Mouse (Mus musculus) monocyte, adult 5-6 weeks (primary cell): ENCODE measurements around the gene Gzmm. TPM values are rescaled to one million over a fixed set of nuclear protein-coding genes. Genes with fewer than 3 reads are reported as not detected.

ENCODE experiments used
- ATAC-seq: fragments of 153-309, 156-312 bp; replicated peaks from 2 replicates; pipeline ENCODE4 v1.8.0; 2017; ENCODE audit warnings: mild to moderate bottlenecking; ENCODE audit not compliant: low TSS enrichment, insufficient number of reproducible peaks, severe bottlenecking, poor library complexity, low FRiP score
- total RNA-seq: library from RNA; stranded (forward); fragments of 200-1000, 200-491, 200-594 nt; gene quantifications from 3 replicates; pipeline ENCODE4 v1.2.3, GENCODE M21; 2017

Gzmm gene
- total RNA-seq, 1 experiment from 2014 or later = 0.29 TPM

- no peak for ATAC-seq
Measured at GRCm38 (mm10) chr10:79716254-79716987, 27.6 kb downstream of the Gzmm start, which contains the start of gene Hcn2. Hcn2 (plus strand) TSS chr10:79716634.

- ATAC-seq = no peak
Measured at GRCm38 (mm10) chr10:79716988-79717355, 28.2 kb downstream of the Gzmm start.

DNA sequence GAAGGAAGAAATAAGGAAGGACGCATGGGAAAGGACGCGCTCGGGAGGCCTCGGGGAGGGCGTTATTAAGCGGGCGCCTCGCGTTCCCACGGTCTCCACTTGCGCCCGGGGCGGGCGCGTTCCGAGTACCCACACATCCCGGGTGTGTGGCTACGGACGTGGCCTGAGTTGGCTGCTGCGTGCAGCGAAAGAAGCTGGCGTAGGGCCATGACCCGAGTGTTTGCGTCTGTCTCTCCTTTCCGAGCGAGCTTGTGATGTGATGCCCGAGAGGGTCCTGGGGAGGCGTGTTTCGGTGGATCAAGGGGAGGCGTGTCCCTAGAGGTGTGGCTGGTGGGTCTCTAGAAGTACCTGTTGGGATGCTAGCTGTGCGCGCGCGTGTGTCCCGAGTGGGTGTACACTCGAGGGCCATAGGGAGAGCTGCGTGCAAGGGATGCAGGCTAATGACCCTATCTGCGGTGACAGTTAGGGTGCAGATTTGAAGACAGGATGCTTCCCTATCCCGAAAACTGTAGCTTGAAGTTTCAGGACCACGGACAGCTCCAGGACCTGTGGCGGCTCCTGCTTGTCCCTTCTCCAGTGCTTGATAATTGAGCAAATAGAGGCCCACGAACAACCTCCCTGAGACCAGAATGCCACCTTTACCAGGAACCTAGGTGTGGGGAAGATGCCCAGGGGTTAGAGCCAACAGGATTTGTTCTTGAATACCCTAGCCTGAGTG, 29.0 kb downstream of the Gzmm start:
- no peak for ATAC-seq

DNA sequence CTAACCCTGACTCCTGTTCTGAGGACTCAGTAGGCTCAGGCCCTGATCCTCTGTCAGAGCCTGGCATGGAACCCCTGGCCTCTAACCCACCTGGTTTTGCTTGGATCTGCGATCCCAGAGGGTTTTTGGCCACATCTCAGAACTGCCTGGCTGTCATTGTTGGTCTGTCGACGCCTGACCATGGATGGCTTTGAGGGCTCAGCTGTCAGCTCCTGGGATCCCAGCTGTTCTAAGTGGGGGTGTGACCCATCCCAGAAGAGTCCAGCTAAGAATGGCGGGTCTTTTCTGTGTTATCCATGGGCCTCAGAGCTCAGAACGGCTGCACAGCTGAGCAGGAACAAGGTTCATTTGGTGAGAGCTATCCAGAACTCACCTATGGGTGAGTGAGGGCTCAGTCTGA, 32.3 kb downstream of the Gzmm start:
- ATAC-seq = no peak

DNA sequence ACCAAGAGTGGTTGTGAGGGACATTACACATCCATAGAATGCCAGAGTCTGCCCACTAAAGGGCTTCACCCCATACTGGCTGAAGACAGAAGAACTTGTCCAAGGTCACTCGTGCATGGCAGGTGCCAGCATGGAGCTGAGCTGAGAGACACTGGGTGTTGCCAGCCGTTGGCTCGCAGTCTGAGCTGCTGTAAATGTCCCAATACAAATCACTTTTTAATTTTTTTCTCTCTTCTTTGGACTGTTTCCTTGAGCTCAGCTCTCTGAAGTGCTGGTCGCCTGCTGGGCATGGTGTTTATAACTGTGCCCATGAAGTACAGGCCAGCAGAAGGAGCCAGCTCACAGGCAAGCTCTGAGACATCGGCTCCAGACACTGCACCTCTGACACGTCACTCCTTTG, 34.2 kb downstream of the Gzmm start:
- no peak for ATAC-seq

DNA sequence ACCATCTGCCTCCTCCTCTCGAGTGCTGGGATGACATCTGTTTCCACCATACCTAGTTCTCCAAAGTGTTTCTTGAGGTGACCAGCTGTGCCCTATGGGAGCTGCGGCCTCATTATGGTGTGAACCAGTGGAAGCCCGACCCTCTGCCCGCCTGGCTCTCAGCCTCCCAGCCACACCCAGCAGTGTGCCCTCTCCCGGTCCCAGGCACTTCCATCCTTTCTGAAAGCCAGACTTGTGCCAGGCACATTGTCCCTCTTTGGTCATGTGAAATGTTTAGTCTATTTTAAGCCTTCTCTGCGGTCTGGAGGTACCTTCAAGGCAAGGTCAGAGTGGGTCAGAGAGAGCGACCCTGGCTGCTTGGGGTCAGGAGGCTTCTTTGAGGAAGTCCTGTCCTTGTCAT, 34.9 kb downstream of the Gzmm start:
- ATAC-seq = no peak

GRCm38 (mm10) chr10:79726090-79726489, 37.3 kb downstream of the Gzmm start:
- ATAC-seq = peak; percentile 37; the same call in 1 of the 2 replicates

- ATAC-seq = no peak
Measured at GRCm38 (mm10) chr10:79728323-79729249, 39.8 kb downstream of the Gzmm start.

DNA sequence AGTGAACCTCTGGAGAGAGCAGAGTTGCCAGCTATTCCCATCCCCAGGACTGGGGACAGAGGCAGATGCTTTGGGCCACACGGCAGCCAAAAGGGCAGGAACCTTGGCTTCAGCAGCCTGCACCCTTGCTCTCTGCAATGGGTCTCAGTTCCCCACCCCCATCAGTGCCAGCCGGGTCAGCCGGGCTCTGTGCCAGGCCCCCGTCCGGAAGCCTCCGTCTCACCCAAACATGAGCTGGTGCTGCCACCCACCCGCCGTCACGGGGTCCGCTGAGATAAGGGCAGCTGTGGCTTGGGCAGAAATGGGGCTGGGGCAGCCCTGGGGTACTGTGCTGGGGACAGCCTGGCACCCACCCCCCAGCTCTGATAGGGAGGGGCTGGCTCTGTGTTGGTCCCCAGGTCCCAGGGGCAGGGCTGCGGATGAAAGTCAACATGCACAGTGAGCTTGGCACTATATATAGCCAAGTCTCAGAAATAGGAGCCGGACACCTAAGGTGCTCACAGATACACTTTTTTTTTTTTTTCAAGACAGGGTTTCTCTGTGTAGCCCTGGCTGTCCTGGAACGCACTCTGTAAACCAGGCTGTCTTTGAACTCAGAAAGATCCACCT, 40.6 kb downstream of the Gzmm start:
- no peak for ATAC-seq

DNA sequence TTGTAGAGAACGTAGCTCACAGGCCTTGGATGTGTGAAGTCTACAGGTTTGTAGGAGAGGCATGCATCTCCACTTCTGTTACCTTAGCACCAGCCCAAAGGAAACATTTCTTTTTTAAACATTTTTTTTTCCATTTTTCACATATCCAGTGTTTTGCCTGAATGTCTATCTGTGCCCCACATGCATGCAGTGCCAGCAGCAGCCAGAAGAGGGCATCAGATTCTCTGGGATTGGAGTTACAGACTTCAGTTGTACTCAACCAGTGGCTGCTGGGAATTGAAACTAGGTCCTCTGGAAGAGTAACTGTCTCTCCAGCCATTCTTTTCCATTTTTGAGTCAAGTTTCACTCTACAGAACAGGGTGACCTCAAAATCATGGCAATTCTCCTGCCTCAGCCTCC, 43.7 kb downstream of the Gzmm start:
- no peak for ATAC-seq

GRCm38 (mm10) chr10:79733847-79734246, 45.0 kb downstream of the Gzmm start:
- no peak for ATAC-seq

DNA sequence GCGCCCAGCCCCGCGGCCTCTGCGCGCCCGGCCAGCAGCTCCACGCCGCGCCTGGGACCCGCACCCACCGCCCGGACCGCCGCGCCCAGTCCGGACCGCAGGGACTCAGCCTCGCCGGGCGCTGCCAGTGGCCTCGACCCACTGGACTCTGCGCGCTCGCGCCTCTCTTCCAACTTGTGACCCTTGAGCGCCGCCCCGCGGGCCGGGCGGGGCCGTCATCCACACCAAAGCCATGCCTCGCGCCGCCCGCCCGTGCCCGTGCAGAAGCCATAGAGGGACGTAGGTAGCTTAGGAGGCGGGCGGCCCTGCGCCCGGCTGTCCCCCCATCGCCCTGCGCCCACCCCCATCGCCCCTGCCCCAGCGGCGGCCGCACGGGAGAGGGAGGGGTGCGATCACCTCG, 46.5 kb downstream of the Gzmm start:
- no peak for ATAC-seq

DNA sequence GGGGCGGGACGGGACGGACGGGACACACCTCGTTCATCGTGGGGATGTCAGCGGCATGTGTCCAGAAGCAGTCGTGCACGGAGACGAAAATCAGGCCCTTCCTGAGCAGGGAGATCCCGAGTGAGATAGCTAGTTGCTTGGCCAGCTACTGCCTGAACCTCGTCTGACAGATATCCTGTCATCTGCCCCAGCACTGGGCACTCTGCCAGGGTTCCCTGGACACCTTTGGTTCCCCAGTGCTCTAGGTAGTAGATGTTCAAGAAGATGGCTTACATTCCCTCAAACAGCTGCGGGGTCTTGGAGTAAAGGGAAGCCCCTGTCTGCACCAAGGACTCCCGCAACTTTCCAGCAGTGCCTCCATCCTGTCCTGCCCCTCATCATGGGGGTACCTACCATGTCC, 47.9 kb downstream of the Gzmm start:
- no peak for ATAC-seq

DNA sequence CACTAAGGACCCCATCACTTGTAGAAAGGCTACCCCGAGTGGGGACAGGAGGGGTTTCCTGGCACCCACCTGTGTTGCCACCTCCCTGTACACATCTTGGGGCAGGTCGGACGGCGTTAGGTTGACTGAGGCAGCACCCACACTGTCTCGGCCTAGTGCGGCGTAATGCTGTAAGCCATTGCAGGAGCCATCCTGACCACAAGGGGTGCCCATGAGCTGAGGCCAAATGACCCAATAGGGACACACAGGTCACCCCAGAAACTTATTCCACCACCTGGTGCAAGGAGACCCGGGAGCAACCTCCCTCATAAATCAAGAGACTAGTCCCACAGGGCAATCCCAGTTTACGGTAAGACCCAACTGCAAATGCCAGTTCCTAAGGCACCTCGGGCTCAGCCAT, 49.4 kb downstream of the Gzmm start:
- no peak for ATAC-seq

GRCm38 (mm10) chr10:79739234-79739633, 50.4 kb downstream of the Gzmm start:
- ATAC-seq = no peak

- no peak for ATAC-seq
Measured at GRCm38 (mm10) chr10:79740863-79741262, 52.0 kb downstream of the Gzmm start.

DNA sequence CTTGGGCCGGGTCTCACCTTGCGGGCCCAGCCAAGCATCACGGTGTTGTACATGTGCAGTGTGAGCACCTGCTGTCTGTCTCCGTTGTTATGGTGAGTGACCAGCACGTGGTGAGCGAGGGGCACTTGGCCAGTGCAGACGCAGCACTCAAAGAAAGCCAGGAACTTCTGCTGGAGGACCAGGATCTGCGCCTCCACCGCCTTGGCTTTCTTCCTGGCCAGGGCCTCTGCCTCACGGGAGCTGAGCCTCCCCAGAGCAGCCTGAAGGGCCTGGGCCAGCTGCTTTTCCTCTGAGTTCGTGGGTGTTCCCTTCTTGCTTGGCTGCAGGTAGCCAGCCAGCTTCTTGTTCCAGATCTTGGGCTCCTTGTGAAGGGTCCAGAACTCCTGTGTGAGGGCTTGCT, 54.3 kb downstream of the Gzmm start:
- no peak for ATAC-seq

DNA sequence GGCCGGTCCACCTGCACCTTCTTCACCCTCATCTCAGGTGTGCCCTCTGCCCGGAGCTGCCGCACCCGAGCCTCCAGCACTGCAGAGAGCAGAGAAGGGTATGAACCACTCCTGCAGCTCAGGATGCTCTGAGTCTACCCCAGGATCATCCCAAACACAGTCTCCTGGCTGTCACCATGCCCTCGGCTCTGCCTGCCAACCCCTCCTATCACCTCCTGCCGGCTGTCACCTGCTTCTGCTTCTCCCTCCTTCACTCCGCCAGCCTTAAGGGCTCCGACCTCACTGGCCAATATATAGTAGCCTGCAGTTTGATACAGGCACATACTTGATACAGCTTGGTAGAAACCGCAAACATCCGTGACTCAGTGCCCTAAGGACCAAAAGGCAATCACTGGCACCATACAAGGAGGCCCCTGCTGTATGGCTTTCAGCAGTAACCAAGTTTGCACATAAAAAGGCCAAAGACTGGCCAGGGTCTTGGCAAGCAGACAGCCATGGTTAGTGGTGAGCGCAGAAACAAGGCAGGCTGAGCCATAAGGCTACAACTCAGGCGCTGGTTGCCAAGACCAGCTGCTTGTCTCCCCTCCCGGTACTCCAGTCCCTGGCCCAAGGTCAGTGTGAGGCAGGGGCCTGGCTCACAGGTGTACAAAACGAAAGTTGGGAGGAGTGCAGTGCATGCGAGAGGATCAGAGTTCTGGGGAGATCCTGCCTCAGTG, 55.0 kb downstream of the Gzmm start:
- no peak for ATAC-seq
